ENCODE assay signal across 11 mouse cellular contexts in the genomic region with DNA sequence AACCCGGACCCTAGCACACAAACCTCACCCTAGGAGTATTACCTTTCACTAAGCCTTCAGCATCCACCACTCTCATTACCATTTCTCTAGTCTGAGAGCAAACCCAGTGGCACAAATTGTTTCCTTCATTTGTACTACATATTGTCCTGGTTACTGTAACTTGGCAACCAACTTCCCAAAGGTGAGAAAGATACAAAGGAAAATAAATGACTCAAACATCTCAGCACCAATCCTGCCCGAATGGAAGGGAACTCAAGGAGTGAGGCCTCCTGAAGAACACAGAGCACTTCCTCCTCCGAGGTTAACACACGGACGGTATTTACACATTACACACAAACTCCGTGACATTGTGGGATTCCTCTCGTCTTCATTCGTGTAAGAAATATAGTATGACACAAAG. TPM values are rescaled to one million over a fixed set of nuclear protein-coding genes. Genes with fewer than 3 reads are reported as not detected.
DNase-seq lines count a peak whose midpoint lies in the region; ATAC-seq and TF ChIP-seq lines count a peak whose summit lies in the region.
"Had no signal": no experiment of that assay in that cellular context is flagged by ENCODE, and none has a peak within 500 bp of the region (broad histone marks: within the 10 kb centered on the region; RNA-seq: fewer than 3 reads in every experiment).

No protein-coding gene starts in this region.

- H3K4me1 ChIP-seq in intestine, postnatal 0 days (replicated peaks; ENCODE audit: control insufficient read depth, insufficient read depth, low read length): peaks cover 15% of the 10 kb centered on the region; the same call in 1 of the 2 replicates
- H3K4me1 ChIP-seq in intestine, embryonic 16.5 days (ENCODE audit: control insufficient read depth, insufficient read depth, low read length): peaks cover 34% of the 10 kb centered on the region
- H3K4me1 ChIP-seq in hindbrain, embryonic 14.5 days (replicated peaks; ENCODE audit: control insufficient read depth, insufficient read depth, low read length): peaks cover 69% of the 10 kb centered on the region
- peaks cover 32% of the 10 kb centered on the region for H3K4me1 ChIP-seq in midbrain, postnatal 0 days (ENCODE audit: insufficient read depth, low read length)

- peak overlapping the region; percentile 70 for H3K27ac ChIP-seq in intestine, postnatal 0 days (ENCODE audit: low read depth, low read length)
- no peak overlapping the region for H3K27ac ChIP-seq in intestine, embryonic 16.5 days (ENCODE audit: low read length)
- H3K27ac ChIP-seq in hindbrain, embryonic 14.5 days: 0 out of 2 replicates have a peak overlapping the region, but pooled peaks have one; percentile 11
- no peak overlapping the region for H3K27ac ChIP-seq in midbrain, postnatal 0 days (ENCODE audit: low read depth, low read length)
- H3K27ac ChIP-seq: liver, embryonic 14.5 days had no signal

- TF ChIP-seq CTCF in intestine, postnatal 0 days (IDR thresholded peaks at IDR 0.05; ENCODE audit: low read depth): no peak
- TF ChIP-seq CTCF in midbrain, postnatal 0 days (IDR thresholded peaks at IDR 0.05): no peak

- no peak overlapping the region for H3K9ac ChIP-seq in intestine, postnatal 0 days (ENCODE audit: low read depth, low read length)
- no peak overlapping the region for H3K9ac ChIP-seq in intestine, embryonic 16.5 days (ENCODE audit: low read depth, low read length)
- peak overlapping the region; percentile 28; the same call in 1 of the 2 replicates for H3K9ac ChIP-seq in hindbrain, embryonic 14.5 days
- no peak overlapping the region for H3K9ac ChIP-seq in midbrain, postnatal 0 days (replicated peaks; ENCODE audit: low read length, poor library complexity, severe bottlenecking)
- H3K9ac ChIP-seq: liver, embryonic 14.5 days had no signal

- no peaks in the 10 kb centered on the region for H3K36me3 ChIP-seq in intestine, postnatal 0 days (ENCODE audit: control insufficient read depth, insufficient read depth)
- H3K36me3 ChIP-seq in intestine, embryonic 16.5 days (ENCODE audit: control insufficient read depth, insufficient read depth, low read length): no peaks in the 10 kb centered on the region
- peaks cover 3% of the 10 kb centered on the region; the same call in 1 of the 2 replicates for H3K36me3 ChIP-seq in hindbrain, embryonic 14.5 days (replicated peaks; ENCODE audit: control insufficient read depth, insufficient read depth)
- no peaks in the 10 kb centered on the region for H3K36me3 ChIP-seq in midbrain, postnatal 0 days (ENCODE audit: insufficient read depth, low read length)

- no peak overlapping the region for H3K4me3 ChIP-seq in intestine, postnatal 0 days (ENCODE audit: low read depth, low read length)
- H3K4me3 ChIP-seq in intestine, embryonic 16.5 days (ENCODE audit: low read length): no peak overlapping the region
- no peak overlapping the region; the same call in 1 of the 2 replicates for H3K4me3 ChIP-seq in hindbrain, embryonic 14.5 days (replicated peaks; ENCODE audit: low read length)
- H3K4me3 ChIP-seq in midbrain, postnatal 0 days (ENCODE audit: low read depth, low read length): no peak overlapping the region
- H3K4me3 ChIP-seq: myocyte had no signal

- peak overlapping the region; percentile 54 for H3K4me2 ChIP-seq in intestine, postnatal 0 days (replicated peaks; ENCODE audit: low read depth)
- H3K4me2 ChIP-seq in intestine, embryonic 16.5 days (ENCODE audit: low read depth, low read length): no peak overlapping the region
- H3K4me2 ChIP-seq in hindbrain, embryonic 14.5 days (replicated peaks): peak overlapping the region; percentile 47
- H3K4me2 ChIP-seq in midbrain, postnatal 0 days (ENCODE audit: low read depth, low read length, poor library complexity, severe bottlenecking): peak overlapping the region; percentile 22; the same call in 1 of the 2 replicates

- no peaks in the 10 kb centered on the region for H3K27me3 ChIP-seq in intestine, postnatal 0 days (replicated peaks; ENCODE audit: control insufficient read depth, insufficient read depth, low read length)
- H3K27me3 ChIP-seq in intestine, embryonic 16.5 days (replicated peaks; ENCODE audit: control insufficient read depth, insufficient read depth, low read length): no peaks in the 10 kb centered on the region
- H3K27me3 ChIP-seq in hindbrain, embryonic 14.5 days (ENCODE audit: control insufficient read depth, insufficient read depth, low read length): no peaks in the 10 kb centered on the region
- H3K27me3 ChIP-seq in midbrain, postnatal 0 days (ENCODE audit: insufficient read depth, low read length): no peaks in the 10 kb centered on the region

- peak; percentile 57 for DNase-seq in brain, adult 2 months (ENCODE audit: low read depth, low spot score)
- DNase-seq in hindbrain, embryonic 14.5 days (ENCODE audit: low spot score): no peak
- DNase-seq in midbrain, postnatal 0 days (ENCODE audit: low spot score): no peak
- DNase-seq in cerebellum, adult 11 months: no peak
- DNase-seq in embryo, embryonic 11 days: no peak
- DNase-seq: adrenal gland, postnatal 36 days; kidney, adult 8-10 months had no signal

- ATAC-seq in intestine, postnatal 0 days: peak; percentile 71
- no peak for ATAC-seq in intestine, embryonic 16.5 days
- no peak for ATAC-seq in hindbrain, embryonic 14.5 days (ENCODE audit: low FRiP score)
- ATAC-seq in midbrain, postnatal 0 days (ENCODE audit: low FRiP score): no peak

- no peaks in the 10 kb centered on the region for H3K9me3 ChIP-seq in intestine, postnatal 0 days (ENCODE audit: control insufficient read depth)
- no peaks in the 10 kb centered on the region for H3K9me3 ChIP-seq in intestine, embryonic 16.5 days (ENCODE audit: control insufficient read depth, low read length)
- no peaks in the 10 kb centered on the region for H3K9me3 ChIP-seq in hindbrain, embryonic 14.5 days (ENCODE audit: control insufficient read depth, low read length)
- no peaks in the 10 kb centered on the region for H3K9me3 ChIP-seq in midbrain, postnatal 0 days (ENCODE audit: low read length)

- 29% methylated on average over 8 of the region's 8 CpGs for WGBS in intestine, postnatal 0 days
- WGBS in intestine, embryonic 16.5 days: 36% methylated on average over 8 of the region's 8 CpGs
- 54% methylated on average over 8 of the region's 8 CpGs for WGBS in hindbrain, embryonic 14.5 days
- WGBS in midbrain, postnatal 0 days: 37% methylated on average over 8 of the region's 8 CpGs

RNA-seq across cellular contexts. Expression of a gene that starts 7.4 kb away (rescaled TPM):
- polyA plus RNA-seq in intestine, postnatal 0 days (2015; fragmentation: Nextera tagmentation; extraction: Ambion mirVana): 6.5 and 6.9 TPM in 2 replicates
- polyA plus RNA-seq in intestine, embryonic 16.5 days (2015; fragmentation: Nextera tagmentation; extraction: Ambion mirVana): 7.4 and 7.7 TPM in 2 replicates
- polyA plus RNA-seq in hindbrain, embryonic 14.5 days (2014; fragmentation: Nextera tagmentation; extraction: Ambion mirVana): 49.3 and 49.4 TPM in 2 replicates
- total RNA-seq in midbrain, postnatal 0 days (2014; rRNA removed): 81.8 and 108 TPM in 2 replicates
- polyA plus RNA-seq in midbrain, postnatal 0 days (2015; fragmentation: Nextera tagmentation; extraction: Ambion mirVana): 24.2 and 31.6 TPM in 2 replicates

Comparison
In these comparisons a context has a peak if more than half of its experiments do, and no peak if none do; other contexts are left out.
1. H3K27ac ChIP-seq: peak in intestine, postnatal 0 days (single experiment) and hindbrain, embryonic 14.5 days (single experiment); none in intestine, embryonic 16.5 days (single experiment) and midbrain, postnatal 0 days (single experiment).